Mouse (Mus musculus) cortical plate, adult 2 months (tissue): ENCODE results near the gene Nrp1. TPM values are rescaled to one million over a fixed set of nuclear protein-coding genes. Genes with fewer than 3 reads are reported as not detected.

Experiments used
- H3K27ac ChIP-seq: fragments of 200-500 bp; 2 replicates; pipeline ENCODE4 v1.5.1; 2012; ENCODE audit warnings: low read length, control low read depth, inconsistent platforms; ENCODE audit not compliant: insufficient read depth
- H3K4me1 ChIP-seq: fragments of 200-500 bp; 2 replicates; pipeline ENCODE4 v1.6.1; 2011; ENCODE audit warnings: low read length; ENCODE audit not compliant: control insufficient read depth, insufficient read depth
- H3K4me3 ChIP-seq: fragments of 200-500 bp; 2 replicates; pipeline ENCODE4 v1.5.1; 2011; ENCODE audit warnings: mild to moderate bottlenecking, low read length, control low read depth; ENCODE audit not compliant: insufficient read depth
- CTCF ChIP-seq: fragments of 200-500 bp; IDR thresholded peaks from 2 replicates; pipeline ENCODE4 v1.5.1; 2011; ENCODE audit warnings: mild to moderate bottlenecking, control low read depth, low read length; ENCODE audit not compliant: insufficient read depth; ENCODE audit errors: extremely low read depth
- POLR2A ChIP-seq: fragments of 200-500 bp; IDR thresholded peaks from 2 replicates; pipeline ENCODE4 v1.6.1; 2011; ENCODE audit warnings: mild to moderate bottlenecking, low read length, control low read depth; ENCODE audit not compliant: insufficient read depth; ENCODE audit errors: extremely low read depth
- polyA plus RNA-seq: library from polyadenylated mRNA; depleted of rRNA; stranded (reverse); fragments of >200 nt; gene quantifications from 2 replicates; pipeline ENCODE4 v1.2.3, GENCODE M21; 2012

Nrp1 gene
- polyA plus RNA-seq, 1 experiment, result 12.9 TPM

GRCm38 (mm10) chr8:128386963-128387621, 28.7 kb downstream of the Nrp1 start:
- H3K4me1 ChIP-seq, result peaks cover 8% of the 10 kb centered on the region; the same call in 1 of the 2 replicates

GRCm38 (mm10) chr8:128390759-128391158, 32.4 kb downstream of the Nrp1 start:
- no peak for TF ChIP-seq POLR2A
- no peak for TF ChIP-seq CTCF
- Histone ChIP-seq H3K27ac (no peak overlapping the region), H3K4me1 (peaks cover 1% of the 10 kb centered on the region; the same call in 1 of the 2 replicates), H3K4me3 (no peak overlapping the region)

More at GRCm38 (mm10) chr8:128386963-128387621, 28.7 kb downstream of the Nrp1 start:
- H3K4me3 ChIP-seq, result no peak overlapping the region
- no peak overlapping the region for H3K27ac ChIP-seq
- no peak for TF ChIP-seq POLR2A

DNA sequence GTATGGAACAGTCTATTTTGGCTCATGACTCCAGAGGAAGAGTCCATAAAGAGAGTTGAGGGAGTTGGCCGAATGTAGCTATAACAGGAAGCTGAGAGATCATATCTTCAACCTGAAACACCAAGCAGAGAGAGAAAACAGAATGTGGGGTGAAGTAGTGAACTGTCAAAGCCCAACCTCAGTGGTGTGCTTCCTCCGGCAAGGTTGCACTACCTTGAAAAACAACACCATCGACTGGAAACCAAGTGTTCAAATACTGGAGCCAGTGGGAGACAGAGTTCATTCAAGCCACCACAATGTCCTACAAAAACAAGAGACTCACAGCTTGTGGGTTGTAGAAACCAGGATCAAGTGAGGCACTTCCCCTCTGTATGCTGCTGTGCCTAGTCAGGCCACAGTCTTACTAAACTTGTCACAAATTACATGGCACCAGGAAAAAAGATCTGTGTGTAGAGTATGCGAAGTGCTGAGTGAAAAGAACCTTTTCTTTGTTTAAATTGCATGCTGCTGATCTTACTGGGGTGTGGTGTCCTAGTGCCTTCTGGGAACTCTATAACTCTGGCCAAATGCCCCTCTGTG, 32.9 kb downstream of the Nrp1 start:
- Histone ChIP-seq H3K4me1 (peaks cover 1% of the 10 kb centered on the region; the same call in 1 of the 2 replicates), H3K4me3 (no peak overlapping the region), H3K27ac (no peak overlapping the region)
- no peak for TF ChIP-seq CTCF
- TF ChIP-seq POLR2A, result no peak

DNA sequence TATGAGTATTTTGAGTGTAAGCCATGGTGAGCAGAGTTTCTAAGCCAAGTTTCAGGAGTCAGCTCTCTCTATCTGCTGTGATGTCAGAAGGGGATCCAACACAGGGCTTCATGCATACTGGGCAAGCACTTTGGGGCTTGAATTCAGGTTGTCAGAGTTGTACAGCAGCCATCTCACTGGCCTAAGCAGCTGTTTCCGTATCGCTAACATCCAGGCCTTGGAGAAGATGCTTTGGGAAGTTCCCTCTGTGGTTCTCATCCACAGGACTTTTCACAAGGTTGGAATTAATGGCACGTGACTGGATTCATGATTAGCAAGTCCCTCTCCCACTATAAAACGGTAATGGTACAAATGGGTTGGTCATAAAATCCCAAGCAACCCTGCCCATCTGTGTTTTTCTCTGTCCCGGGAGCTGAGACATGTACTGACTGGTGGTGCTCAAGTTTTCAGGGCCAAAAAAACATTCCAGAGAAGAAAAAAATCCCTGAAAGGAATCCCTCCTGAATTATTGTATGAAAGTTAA, 36.3 kb downstream of the Nrp1 start:
- H3K4me3 ChIP-seq, result no peak overlapping the region
- H3K4me1 ChIP-seq, result peaks cover 3% of the 10 kb centered on the region; the same call in 1 of the 2 replicates
- H3K27ac ChIP-seq, result no peak overlapping the region
- TF ChIP-seq CTCF (no peak), POLR2A (no peak)

DNA sequence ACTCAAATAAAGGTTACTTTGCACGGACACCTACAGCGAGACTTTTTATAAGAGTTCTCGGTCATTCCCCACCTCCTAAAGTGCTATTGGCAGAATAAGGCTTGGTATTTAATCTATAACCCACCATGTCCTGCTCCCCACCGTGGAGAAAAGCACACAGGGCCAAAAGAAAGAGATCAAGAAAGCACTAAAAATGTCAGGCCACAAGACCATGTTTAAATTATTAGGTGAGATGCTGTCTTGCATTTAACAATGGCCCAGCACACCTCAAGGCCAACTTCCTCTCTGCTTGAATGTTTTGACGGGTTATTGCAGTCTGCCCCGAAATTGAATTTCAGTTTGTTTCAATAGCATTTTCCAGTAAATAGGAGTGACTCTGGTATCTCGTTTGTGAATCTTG, 38.6 kb downstream of the Nrp1 start:
- H3K27ac ChIP-seq, result no peak overlapping the region
- no peak overlapping the region for H3K4me3 ChIP-seq
- peaks cover 3% of the 10 kb centered on the region; the same call in 1 of the 2 replicates for H3K4me1 ChIP-seq
- TF ChIP-seq CTCF, result no peak
- TF ChIP-seq POLR2A, result no peak

GRCm38 (mm10) chr8:128397441-128397840, 39.0 kb downstream of the Nrp1 start:
- H3K4me3 ChIP-seq, result no peak overlapping the region
- TF ChIP-seq CTCF (no peak), POLR2A (no peak)
- H3K27ac ChIP-seq, result no peak overlapping the region
- H3K4me1 ChIP-seq, result peaks cover 3% of the 10 kb centered on the region; the same call in 1 of the 2 replicates

DNA sequence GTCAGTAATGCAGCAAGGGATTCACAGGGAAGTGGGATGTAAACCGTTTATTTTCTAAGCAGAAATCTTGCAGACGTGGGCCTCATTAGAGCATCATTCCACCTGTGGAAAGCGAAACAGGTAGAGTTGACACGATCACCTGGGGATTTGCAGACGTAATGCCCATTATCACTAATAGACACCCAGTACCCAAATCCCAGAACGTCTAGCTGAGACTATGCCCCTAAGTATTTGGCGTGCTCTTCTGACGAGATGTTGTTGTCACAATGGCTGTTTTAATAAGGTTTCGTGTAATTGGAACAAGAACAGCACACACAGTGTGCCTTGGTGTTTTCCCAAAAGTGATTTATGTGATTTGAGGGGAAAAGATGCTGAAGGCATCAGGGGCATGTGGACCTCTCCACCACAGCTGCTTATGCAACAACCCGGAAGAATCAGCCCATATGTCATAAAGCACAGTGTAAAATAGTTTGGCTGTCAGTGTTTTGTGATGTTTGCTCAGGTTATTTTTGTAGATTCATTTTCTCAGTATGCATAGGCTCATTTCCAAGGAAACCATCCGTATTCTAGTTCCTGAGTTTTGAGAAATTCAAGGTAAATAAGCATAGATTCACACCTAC, 40.2 kb downstream of the Nrp1 start:
- Histone ChIP-seq H3K4me3 (no peak overlapping the region), H3K27ac (no peak overlapping the region), H3K4me1 (peaks cover 3% of the 10 kb centered on the region; the same call in 1 of the 2 replicates)
- TF ChIP-seq POLR2A, result no peak
- TF ChIP-seq CTCF, result no peak

GRCm38 (mm10) chr8:128400286-128400685, 41.9 kb downstream of the Nrp1 start:
- TF ChIP-seq CTCF, result no peak
- TF ChIP-seq POLR2A, result no peak

DNA sequence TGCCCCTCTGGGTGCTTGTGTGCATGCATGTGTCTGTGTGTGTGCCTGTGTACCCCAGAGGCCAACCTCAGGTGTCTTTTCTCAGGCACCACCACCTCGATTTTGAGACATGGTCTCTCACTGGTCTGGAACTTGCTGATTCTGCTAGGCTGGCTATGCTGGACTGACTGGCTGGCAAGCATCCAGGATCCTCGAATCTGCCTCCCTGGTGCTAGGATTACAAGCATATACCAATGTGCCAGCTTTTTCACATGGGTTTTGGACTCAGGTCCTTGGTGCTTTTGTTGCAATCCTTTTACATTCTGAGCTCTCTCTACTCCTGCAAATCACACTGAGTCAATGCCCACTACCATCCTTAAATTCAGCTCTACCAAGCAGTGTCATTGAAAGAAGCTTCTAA, 46.5 kb downstream of the Nrp1 start:
- H3K27ac ChIP-seq, result no peak overlapping the region
- no peaks in the 10 kb centered on the region for H3K4me1 ChIP-seq
- no peak overlapping the region for H3K4me3 ChIP-seq
- TF ChIP-seq CTCF (no peak), POLR2A (no peak)

More at GRCm38 (mm10) chr8:128400286-128400685, 41.9 kb downstream of the Nrp1 start:
- H3K27ac ChIP-seq, result no peak overlapping the region
- peaks cover 3% of the 10 kb centered on the region; the same call in 1 of the 2 replicates for H3K4me1 ChIP-seq
- no peak overlapping the region for H3K4me3 ChIP-seq

GRCm38 (mm10) chr8:128413381-128413780, 55.0 kb downstream of the Nrp1 start:
- H3K27ac ChIP-seq, result no peak overlapping the region
- TF ChIP-seq POLR2A (no peak), CTCF (no peak)
- H3K4me1 ChIP-seq, result peaks cover 1% of the 10 kb centered on the region
- H3K4me3 ChIP-seq, result no peak overlapping the region
